Mouse (Mus musculus) neural tube, postnatal 0 days (tissue): ENCODE results near the gene Afm. TPM values are rescaled to one million over a fixed set of nuclear protein-coding genes. Genes with fewer than 3 reads are reported as not detected.

Source experiments
- polyA plus RNA-seq: library from polyadenylated mRNA; unstranded; fragments of >200 nt; fragmentation: Nextera tagmentation; extraction: Ambion mirVana; gene quantifications from 2 replicates; pipeline ENCODE4 v1.2.1, GENCODE M21; 2015

Gene Afm
- polyA plus RNA-seq, result not detected in 2 replicates

GRCm38 (mm10) chr5:90518356-90519100, at the start of gene Afm:
TSS of gene Afm (plus strand) at chr5:90518932.

DNA sequence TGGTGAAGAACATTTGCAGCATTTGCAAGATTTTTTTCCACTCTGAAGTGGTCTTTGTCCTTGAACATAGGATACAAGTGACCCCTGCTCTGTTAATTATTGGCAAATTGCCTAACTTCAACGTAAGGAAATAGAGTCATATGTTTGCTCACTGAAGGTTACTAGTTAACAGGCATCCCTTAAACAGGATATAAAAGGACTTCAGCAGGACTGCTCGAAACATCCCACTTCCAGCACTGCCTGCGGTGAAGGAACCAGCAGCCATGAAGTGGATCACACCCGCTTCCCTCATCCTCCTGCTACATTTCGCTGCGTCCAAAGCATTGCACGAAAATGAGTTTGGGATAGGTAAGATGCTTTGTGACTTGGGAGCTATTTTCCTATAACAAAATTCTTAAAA, 28.2 kb upstream of the Afm start, which contains the start of gene Afp:
Afp (plus strand) TSS at position 220 of the 400 bp plus-strand sequence.

GRCm38 (mm10) chr5:90560743-90561142, 42.0 kb downstream of the Afm start, which contains the start of gene 5830473C10Rik:
TSS of gene 5830473C10Rik (plus strand) at chr5:90561107.

Other genes starting within 250 kb of the Afm start
- 22.6 and 25.0 TPM in 2 replicates for gene Ankrd17, start 152.4 kb upstream of the Afm start, polyA plus RNA-seq
- gene Gm9958, start 151.7 kb upstream of the Afm start, polyA plus RNA-seq, result 2.7 TPM in 2 replicates
- gene Alb, start 58.0 kb upstream of the Afm start, polyA plus RNA-seq, result 0.98 and 3.5 TPM in 2 replicates
- gene Afp, start 28.2 kb upstream of the Afm start, polyA plus RNA-seq, result 0.43 and 2.3 TPM in 2 replicates
- gene 5830473C10Rik, start 42.2 kb downstream of the Afm start, polyA plus RNA-seq, result 0.08 and 0.09 TPM in 2 replicates
- 2.9 and 3.0 TPM in 2 replicates for gene Rassf6, start 121.7 kb downstream of the Afm start, polyA plus RNA-seq
- 0.52 and 0.75 TPM in 2 replicates for gene Cxcl5, start 240.4 kb downstream of the Afm start, polyA plus RNA-seq
- gene Ppbp, start 249.6 kb downstream of the Afm start, polyA plus RNA-seq, result 0.52 and 0.71 TPM in 2 replicates